Mouse (Mus musculus): ENCODE data around the gene Gm49416.
"Not testable (repeated sequence)": the region's sequence is repeated elsewhere in the genome, so short reads cannot be mapped to it uniquely, and the experiment has no call there.

Gene Gm49416

GRCm38 (mm10) chr19:8888511-8889385 is at the start of gene Gm49416, which contains the start of gene 1810009A15Rik:
TSS of gene Gm49416 (plus strand) at chr19:8888926.
TSS of gene 1810009A15Rik (plus strand) at chr19:8888853.
- DNase-seq (ENCODE audit: low spot score in 2 of 2), result peak; percentile 80 to 94

- DNase-seq (ENCODE audit: low spot score in 2 of 2), result peak; percentile 85 to 93
Observed at GRCm38 (mm10) chr19:8839103-8839907, 49.4 kb upstream of the Gm49416 start, which contains the start of gene Gng3. TSS of gene Gng3 (minus strand) at chr19:8839194.

DNA sequence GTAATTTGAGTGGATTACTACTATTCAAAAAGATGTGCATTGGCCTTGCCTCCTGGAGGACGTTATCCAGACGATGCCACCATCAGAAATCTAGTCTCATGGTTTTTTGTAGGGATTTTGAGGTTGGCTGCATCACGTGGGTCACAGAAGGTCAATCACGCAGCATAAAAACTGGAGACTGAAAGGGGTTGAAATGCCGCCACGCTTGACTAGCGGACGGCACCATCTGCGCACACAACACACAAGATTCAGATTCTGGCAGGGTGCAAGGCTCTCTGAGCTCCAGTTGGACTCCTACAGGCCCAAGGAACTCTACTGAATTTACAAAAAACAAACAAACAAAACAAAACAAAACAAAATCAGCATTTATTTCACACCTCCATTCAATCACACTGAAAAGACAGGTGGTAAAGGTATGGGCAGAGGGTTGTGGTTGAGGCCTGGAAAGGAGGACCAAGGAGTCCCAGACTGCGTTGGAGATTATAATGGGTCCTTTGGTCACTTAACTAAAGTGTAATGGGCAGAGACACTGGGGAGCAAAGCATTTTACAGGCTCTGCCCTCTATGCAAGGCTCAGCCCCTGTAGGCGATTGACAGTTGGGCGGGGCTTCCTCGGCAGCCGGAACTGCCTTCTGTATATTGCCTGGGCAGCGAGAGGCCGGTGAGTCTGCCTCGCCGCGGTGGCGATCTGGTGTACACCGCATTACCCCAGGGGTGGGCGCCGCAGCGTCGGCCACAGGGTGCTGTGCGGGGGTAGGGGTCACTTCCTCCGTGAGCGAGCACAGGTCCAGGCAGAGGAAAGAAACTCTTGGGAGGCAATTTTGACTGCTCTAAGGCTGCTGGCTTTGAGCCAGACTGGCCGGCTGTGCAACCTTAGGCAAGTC is 48.6 kb upstream of the Gm49416 start:
- DNase-seq (ENCODE audit: low spot score in 2 of 2), result peak in 1 of 2 experiments; percentile 76

DNA sequence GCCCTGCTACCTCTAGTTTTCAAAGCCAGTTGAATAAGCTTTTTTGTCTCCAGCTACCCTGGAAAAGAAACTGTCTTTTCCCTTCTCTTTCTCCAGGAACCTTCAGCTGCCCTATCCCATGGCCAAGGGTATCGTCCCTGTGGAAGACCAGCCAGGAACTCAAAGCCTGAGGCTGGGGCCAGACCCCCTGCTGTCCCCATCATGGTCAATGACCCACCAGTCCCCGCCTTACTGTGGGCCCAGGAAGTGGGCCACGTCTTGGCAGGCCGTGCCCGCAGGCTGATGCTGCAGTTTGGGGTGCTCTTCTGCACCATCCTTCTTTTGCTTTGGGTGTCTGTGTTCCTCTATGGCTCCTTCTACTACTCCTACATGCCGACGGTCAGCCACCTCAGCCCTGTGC is 47.7 kb upstream of the Gm49416 start:
- no peak for DNase-seq (ENCODE audit: low spot score in 2 of 2)

- DNase-seq (ENCODE audit: low spot score in 2 of 2), result no peak
Observed at GRCm38 (mm10) chr19:8842961-8843360, 45.8 kb upstream of the Gm49416 start.

GRCm38 (mm10) chr19:8844371-8845129 is 44.2 kb upstream of the Gm49416 start:
- peak in 1 of 2 experiments; percentile 82 for DNase-seq (ENCODE audit: low spot score in 2 of 2)

GRCm38 (mm10) chr19:8848356-8848755 is 40.4 kb upstream of the Gm49416 start:
- no peak for DNase-seq (ENCODE audit: low spot score in 2 of 2)

GRCm38 (mm10) chr19:8850402-8850901 is 38.3 kb upstream of the Gm49416 start, which contains the start of gene Lrrn4cl:
TSS of gene Lrrn4cl (plus strand) at chr19:8850768.
- no peak for DNase-seq (ENCODE audit: low spot score in 2 of 2)

- DNase-seq (ENCODE audit: low spot score in 2 of 2), result no peak
Observed at GRCm38 (mm10) chr19:8851639-8852038, 37.1 kb upstream of the Gm49416 start.

DNA sequence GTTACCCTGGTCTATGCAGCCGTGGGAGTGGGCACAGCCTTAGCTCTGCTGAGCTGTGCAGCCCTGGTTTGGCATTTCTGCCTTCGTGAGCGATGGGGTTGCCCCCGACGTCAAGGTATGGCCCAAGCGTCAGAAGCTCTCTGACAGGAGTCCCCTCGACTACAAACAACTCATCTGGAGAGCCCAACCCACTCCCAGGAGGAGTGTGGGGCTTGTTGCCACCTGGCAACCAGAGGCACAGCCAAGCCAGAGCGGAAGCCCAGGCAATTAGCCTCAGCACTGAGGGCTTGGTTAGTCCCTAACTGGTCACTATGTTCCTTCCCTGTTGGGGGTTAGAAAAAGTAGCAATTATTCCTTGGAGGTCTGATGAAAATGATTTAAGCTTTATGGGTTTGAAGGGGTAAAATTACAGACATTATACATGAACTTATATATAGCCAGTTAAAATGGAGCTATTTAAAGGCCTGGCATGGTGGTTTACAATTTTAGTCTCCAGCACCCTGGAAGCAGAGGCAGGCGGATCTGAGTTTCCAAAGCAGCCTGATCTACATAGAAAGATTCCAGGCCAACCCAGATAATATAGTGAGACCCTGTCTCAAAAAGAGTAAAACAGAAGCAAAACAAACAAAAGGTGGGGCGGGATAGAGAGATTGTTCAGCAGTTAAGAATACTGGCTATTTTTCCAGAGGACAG is 36.3 kb upstream of the Gm49416 start:
- no peak for DNase-seq (ENCODE audit: low spot score in 2 of 2)

DNA sequence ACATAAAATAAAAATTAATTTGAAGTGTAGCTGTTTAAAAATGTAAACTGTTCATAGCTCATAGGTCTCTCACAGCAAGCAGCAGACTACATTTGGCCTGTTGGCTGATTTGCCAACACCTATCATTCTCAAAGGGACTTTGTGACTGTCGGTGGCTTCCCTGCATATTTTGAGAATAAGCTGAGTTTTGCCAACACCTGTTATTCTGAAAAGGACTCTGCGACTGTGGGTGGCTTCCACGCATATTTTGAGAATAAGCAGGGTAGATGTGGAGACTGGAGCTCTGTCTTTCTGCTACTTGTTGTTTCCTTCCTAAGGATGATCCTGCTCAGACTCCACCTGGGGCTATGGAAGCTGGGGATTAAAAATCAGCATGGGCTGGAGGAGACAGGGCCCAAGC is 35.6 kb upstream of the Gm49416 start:
- no peak for DNase-seq (ENCODE audit: low spot score in 2 of 2)

DNA sequence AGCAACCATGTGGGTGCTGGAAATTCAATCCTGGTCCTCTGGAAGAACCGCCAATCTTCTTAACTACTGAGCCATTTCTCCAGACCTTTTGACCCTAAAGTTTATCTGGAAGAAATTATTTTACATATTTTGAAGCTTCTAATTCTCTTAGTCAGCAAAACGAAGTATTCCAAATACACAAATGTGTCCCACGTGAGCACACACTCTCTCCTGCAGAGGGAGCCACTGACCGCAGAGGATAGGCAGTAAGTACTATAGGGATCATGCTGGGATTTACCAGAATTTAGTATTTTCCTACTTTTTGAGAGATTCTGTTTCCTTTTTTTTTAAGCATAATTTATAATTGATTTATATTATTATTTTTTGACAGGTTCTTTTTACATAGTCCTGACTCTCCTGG is 31.0 kb upstream of the Gm49416 start:
- DNase-seq (ENCODE audit: low spot score in 2 of 2), result no peak

DNA sequence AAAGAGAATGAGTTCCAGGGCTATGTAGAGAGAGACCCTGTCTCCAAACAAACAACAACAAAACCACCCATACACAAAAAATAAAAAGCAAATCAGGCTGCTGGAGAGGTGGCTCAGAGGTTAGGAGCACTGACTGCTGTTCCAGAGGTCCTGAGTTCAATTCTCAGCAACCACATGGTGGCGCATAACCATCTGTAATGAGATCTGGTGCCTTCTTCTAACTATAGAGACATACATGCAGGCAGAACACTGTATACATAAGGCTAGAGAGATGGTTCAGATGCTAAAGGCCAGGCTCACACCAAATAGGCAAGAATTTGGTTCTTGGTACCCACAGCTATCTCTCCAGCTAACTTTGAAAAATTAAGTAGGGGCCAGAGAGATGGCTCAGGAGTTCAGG is 29.7 kb upstream of the Gm49416 start:
- DNase-seq (ENCODE audit: low spot score in 2 of 2), result no peak

- no peak for DNase-seq (ENCODE audit: low spot score in 2 of 2)
Observed at GRCm38 (mm10) chr19:8864265-8864664, 24.5 kb upstream of the Gm49416 start.

GRCm38 (mm10) chr19:8870381-8870780 is 18.3 kb upstream of the Gm49416 start:
- not testable (repeated sequence) for DNase-seq (ENCODE audit: low spot score in 2 of 2)

GRCm38 (mm10) chr19:8870838-8871237 is 17.9 kb upstream of the Gm49416 start:
- DNase-seq (ENCODE audit: low spot score in 2 of 2), result no peak

DNA sequence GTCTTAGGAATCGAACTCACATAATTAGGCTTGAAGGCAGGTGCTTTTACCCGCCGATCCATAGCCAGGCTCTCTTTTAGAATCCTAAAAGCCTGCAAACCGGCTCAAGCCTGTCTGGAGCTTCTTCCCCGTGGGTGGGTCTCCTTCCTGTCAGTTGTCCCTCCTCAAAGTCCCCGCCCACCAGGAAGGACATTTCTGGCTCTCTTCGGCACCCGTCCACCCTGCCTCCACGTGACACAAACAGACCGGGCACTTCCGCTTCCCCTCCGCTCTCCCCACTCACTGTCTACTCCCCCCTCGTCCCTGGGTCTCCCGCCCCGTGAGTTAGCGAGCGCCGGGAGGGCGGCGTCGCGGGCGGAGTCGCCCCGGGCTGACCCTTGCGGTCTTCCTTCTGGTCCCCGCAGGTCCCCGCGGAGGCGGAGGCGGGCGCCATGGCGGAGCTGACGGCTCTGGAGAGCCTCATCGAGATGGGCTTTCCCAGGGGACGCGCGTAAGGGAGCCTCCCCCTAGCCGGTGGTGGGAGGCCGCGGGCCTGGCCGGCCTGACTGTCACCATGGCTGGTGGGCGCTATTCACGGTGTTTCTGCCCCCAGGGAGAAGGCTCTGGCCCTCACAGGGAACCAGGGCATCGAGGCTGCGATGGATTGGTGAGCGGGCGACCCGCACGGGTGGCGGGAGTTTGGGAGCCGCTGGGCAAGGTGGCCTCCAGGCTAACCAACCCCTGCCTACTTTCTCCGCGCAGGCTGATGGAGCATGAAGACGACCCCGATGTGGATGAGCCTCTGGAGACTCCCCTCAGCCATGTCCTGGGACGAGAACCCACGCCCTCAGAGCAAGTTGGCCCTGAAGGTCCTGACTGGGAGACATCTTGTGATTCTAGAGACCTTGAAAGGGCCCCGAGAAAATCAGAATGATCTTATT is 17.2 kb upstream of the Gm49416 start, which contains the start of gene Ubxn1:
Ubxn1 (plus strand) TSS at position 230 of the 920 bp plus-strand sequence.
- peak; percentile 97 to 99 for DNase-seq (ENCODE audit: low spot score in 2 of 2)

DNA sequence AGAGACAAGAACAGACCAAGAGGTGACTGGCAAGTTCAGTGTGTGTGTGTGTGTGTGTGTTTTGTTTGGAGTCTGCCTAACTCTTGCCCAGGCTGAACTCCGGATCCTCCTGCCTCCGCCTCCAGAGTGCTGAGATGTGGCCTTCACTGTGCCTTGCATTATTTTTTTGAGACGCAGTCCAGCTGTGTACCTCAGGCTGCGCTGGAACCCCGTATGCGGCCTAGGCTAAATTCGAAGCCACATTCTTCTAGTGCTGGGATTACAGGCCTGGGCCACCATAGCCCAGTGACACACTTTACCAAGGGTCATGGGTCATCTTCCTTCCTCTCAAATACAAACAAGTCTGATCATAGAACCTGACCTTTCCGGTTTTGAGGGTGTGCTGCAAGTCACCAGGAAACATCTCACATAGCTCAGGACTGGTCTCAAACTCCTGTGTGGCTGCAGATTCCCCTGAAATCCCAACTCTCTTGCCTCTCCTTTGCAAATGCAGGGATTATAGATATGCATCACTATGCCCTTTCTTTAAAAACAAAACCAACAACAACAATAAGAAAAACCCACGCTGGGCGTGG is 16.4 kb upstream of the Gm49416 start:
- DNase-seq (ENCODE audit: low spot score in 2 of 2), result no peak
